Mouse (Mus musculus): ENCODE measurements at regions not wholly inside any gene's neighbourhood (a gene's known extent, or its start where the extent isn't known, plus 50 kb on each side); places are given as distances from the start of the nearest gene placed in this dataset.

GRCm38 (mm10) chr11:7348601-7349000 lies 134.9 kb upstream of the Igfbp3 start:
- peak; percentile 5 for DNase-seq

GRCm38 (mm10) chr11:7337826-7338225 lies 124.1 kb upstream of the Igfbp3 start:
- DNase-seq = no peak

- DNase-seq = no peak
These were observed 103.8 kb upstream of the Igfbp3 start for GRCm38 (mm10) chr11:7317409-7317970.

GRCm38 (mm10) chr11:7296252-7296651 lies 82.5 kb upstream of the Igfbp3 start:
- no peak for DNase-seq

GRCm38 (mm10) chr11:7289242-7289938 lies 75.7 kb upstream of the Igfbp3 start:
- no peak for DNase-seq

- DNase-seq = no peak
These were observed 71.2 kb upstream of the Igfbp3 start for GRCm38 (mm10) chr11:7284836-7285490.

GRCm38 (mm10) chr11:7282981-7283380 lies 69.3 kb upstream of the Igfbp3 start:
- DNase-seq = no peak

- DNase-seq = no peak
These were observed 68.5 kb upstream of the Igfbp3 start for GRCm38 (mm10) chr11:7282188-7282587.

- no peak for DNase-seq
These were observed 67.9 kb upstream of the Igfbp3 start for GRCm38 (mm10) chr11:7281656-7282055.

GRCm38 (mm10) chr11:7279891-7280290 lies 66.2 kb upstream of the Igfbp3 start:
- peak; percentile 19 for DNase-seq

GRCm38 (mm10) chr11:7272543-7272942 lies 58.8 kb upstream of the Igfbp3 start:
- DNase-seq = no peak

GRCm38 (mm10) chr11:7270916-7271315 lies 57.2 kb upstream of the Igfbp3 start:
- DNase-seq = no peak

- no peak for DNase-seq
These were observed 50.2 kb upstream of the Igfbp3 start for GRCm38 (mm10) chr11:7263971-7264370.

Data from adrenal gland, postnatal 14 days (tissue).